Mouse (Mus musculus): Measurements from ENCODE around the gene Ifit3b. TPM values are rescaled to one million over a fixed set of nuclear protein-coding genes. Genes with fewer than 3 reads are reported as not detected.
"Not testable (repeated sequence)": the region's sequence is repeated elsewhere in the genome, so short reads cannot be mapped to it uniquely, and the experiment has no call there.

Gene Ifit3b
- polyA plus RNA-seq, 1 experiment from 2014 or later = not detected

DNA sequence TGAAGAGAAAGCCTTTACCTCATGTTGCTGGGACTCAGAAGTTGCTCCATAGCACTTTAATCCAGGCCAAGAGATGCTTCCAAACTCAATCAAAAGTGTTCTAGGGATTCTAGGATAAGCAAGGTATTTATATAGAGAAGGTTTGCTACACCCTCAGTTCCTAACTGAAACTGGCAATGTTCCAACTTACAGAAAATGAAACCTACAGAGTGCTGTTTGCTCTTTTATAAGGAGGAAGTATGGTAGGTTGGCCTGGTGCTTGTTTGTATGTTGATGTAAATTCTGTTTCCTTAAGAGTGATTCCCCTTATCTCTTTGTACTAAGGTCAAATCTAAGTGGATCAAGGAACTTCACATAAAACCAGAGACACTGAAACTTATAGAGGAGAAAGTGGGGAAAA, 8.5 kb upstream of the Ifit3b start:
- H3K4me2 ChIP-seq (ENCODE audit: low read depth, low read length); H3K4me1 ChIP-seq (replicated peaks; ENCODE audit: control insufficient read depth, insufficient read depth, low read length); ATAC-seq (ENCODE audit: low read depth); H3K27me3 ChIP-seq (ENCODE audit: control insufficient read depth, insufficient read depth, low read depth, low read length); H3K4me3 ChIP-seq (ENCODE audit: low read length); H3K36me3 ChIP-seq (ENCODE audit: control insufficient read depth, insufficient read depth, low read length); H3K27ac ChIP-seq (ENCODE audit: low read length); H3K9ac ChIP-seq (ENCODE audit: low read length); H3K9me3 ChIP-seq (ENCODE audit: control insufficient read depth, low read length): not testable (repeated sequence)

DNA sequence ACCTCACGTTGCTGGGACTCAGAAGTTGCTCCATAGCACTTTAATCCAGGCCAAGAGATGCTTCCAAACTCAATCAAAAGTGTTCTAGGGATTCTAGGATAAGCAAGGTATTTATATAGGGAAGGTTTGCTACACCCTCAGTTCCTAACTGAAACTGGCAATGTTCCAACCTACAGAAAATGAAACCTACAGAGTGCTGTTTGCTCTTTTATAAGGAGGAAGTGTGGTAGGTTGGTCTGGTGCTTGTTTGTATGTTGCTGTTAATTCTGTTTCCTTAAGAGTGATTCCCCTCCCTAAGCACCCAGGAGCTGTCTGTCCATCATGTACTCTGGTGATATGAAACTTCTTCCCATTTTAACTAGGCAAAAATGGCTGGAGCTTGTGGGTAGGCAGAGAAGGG, 5.9 kb upstream of the Ifit3b start, which contains the start of gene Ifit1bl1:
Ifit1bl1 (minus strand) TSS at position 69 of the 400 bp plus-strand sequence.
- H3K4me2 ChIP-seq (ENCODE audit: low read depth, low read length); H3K4me3 ChIP-seq (ENCODE audit: low read length); H3K27ac ChIP-seq (ENCODE audit: low read length); H3K4me1 ChIP-seq (replicated peaks; ENCODE audit: control insufficient read depth, insufficient read depth, low read length); H3K27me3 ChIP-seq (ENCODE audit: control insufficient read depth, insufficient read depth, low read depth, low read length); H3K9ac ChIP-seq (ENCODE audit: low read length); H3K9me3 ChIP-seq (ENCODE audit: control insufficient read depth, low read length); H3K36me3 ChIP-seq (ENCODE audit: control insufficient read depth, insufficient read depth, low read length): not testable (repeated sequence)
- 30% methylated on average over 1 of the region's 1 CpGs for WGBS
- ATAC-seq (ENCODE audit: low read depth) = peak; percentile 23; the same call in 1 of the 2 replicates

DNA sequence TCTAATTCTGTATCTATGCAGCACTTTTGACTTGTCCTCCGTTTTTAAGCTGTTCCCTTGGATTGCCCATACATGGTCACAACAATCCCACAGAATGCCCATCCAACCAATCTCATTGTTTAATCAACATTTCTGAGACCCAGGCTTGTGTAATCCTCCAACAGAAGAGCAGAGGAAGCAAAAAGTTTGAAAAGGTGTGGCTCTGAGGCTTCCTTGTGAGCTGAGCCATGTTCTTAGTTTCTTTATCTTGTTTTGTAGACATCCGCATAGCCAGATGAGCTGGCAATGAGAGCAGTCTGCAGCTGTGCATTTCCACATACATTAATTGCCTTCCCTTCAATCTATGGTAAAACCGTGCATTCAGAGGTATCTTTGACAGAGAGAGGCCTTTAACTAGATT, 2.3 kb upstream of the Ifit3b start:
- ATAC-seq (ENCODE audit: low read depth) = no peak

DNA sequence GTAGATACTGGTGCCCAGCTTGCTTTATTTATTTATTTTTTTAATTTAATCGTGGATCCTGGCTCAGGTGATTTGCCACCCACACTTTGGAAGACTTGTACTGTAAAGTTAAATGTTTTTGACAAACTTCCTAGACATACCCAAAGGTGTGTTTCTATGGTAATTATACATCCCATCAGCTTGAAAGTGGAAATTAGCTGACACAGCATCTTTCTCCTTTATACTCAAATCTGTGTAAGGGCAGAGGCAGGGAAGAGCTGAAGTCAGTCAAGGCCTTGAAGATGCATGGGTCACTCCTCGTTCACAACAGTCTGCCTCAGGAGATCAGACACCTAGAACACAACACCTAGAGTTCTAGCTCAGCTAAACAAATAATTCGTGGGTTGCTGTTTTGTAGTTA, 2.3 kb downstream of the Ifit3b start:
- H3K4me3 ChIP-seq (ENCODE audit: low read length); ATAC-seq (ENCODE audit: low read depth); H3K27ac ChIP-seq (ENCODE audit: low read length); H3K27me3 ChIP-seq (ENCODE audit: control insufficient read depth, insufficient read depth, low read depth, low read length); H3K4me2 ChIP-seq (ENCODE audit: low read depth, low read length); H3K4me1 ChIP-seq (replicated peaks; ENCODE audit: control insufficient read depth, insufficient read depth, low read length); H3K9ac ChIP-seq (ENCODE audit: low read length); H3K9me3 ChIP-seq (ENCODE audit: control insufficient read depth, low read length); H3K36me3 ChIP-seq (ENCODE audit: control insufficient read depth, insufficient read depth, low read length): not testable (repeated sequence)
- WGBS = 63% methylated on average over 3 of the region's 3 CpGs

More for the DNA sequence above, 2.3 kb upstream of the Ifit3b start:
- WGBS = 82% methylated on average over 3 of the region's 3 CpGs
- no peaks in the 10 kb centered on the region for H3K4me1 ChIP-seq (replicated peaks; ENCODE audit: control insufficient read depth, insufficient read depth, low read length)
- no peak overlapping the region for H3K4me3 ChIP-seq (ENCODE audit: low read length)
- H3K27ac ChIP-seq (ENCODE audit: low read length) = no peak overlapping the region
- no peak overlapping the region for H3K4me2 ChIP-seq (ENCODE audit: low read depth, low read length)
- no peaks in the 10 kb centered on the region for H3K36me3 ChIP-seq (ENCODE audit: control insufficient read depth, insufficient read depth, low read length)
- no peak overlapping the region for H3K9ac ChIP-seq (ENCODE audit: low read length)
- H3K27me3 ChIP-seq (ENCODE audit: control insufficient read depth, insufficient read depth, low read depth, low read length) = no peaks in the 10 kb centered on the region
- H3K9me3 ChIP-seq (ENCODE audit: control insufficient read depth, low read length) = no peaks in the 10 kb centered on the region

DNA sequence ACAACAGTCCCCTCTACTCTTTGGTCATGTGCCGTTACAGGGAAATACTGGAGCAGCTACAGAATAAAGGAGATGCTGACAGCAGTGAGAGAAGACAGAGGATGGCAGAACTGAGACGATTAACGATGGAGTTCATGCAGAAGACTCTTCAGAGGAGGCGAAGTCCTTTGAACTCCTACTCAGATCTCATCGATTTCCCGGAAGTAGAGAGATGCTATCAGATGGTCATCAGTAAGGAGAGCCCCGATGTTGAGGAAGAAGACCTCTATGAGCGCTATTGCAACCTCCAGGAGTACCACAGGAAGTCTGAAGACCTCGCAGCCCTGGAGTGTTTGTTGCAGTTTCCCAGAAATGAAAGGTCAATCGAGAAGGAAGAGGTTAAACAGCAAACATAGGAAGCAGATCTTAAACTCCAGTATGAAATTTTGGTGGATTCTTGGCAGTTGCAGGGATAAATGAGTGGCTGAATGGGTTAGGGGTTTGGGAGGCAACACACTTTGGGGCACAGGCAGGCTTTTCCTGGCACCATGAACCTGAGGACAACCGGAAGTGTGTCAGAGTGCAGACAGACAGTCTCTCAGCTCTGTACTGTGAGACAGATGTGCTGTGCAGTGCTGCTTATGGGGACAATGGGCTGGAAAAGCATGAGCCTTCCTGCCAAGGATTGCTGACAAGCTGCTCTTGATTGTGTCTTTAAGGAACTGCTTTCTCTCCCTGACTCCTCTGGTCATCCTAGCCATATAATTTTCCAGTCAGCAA, 4.7 kb downstream of the Ifit3b start:
- not testable (repeated sequence) for ATAC-seq (ENCODE audit: low read depth); H3K27me3 ChIP-seq (ENCODE audit: control insufficient read depth, insufficient read depth, low read depth, low read length); H3K27ac ChIP-seq (ENCODE audit: low read length); H3K9me3 ChIP-seq (ENCODE audit: control insufficient read depth, low read length); H3K4me3 ChIP-seq (ENCODE audit: low read length); H3K4me2 ChIP-seq (ENCODE audit: low read depth, low read length); H3K4me1 ChIP-seq (replicated peaks; ENCODE audit: control insufficient read depth, insufficient read depth, low read length); H3K36me3 ChIP-seq (ENCODE audit: control insufficient read depth, insufficient read depth, low read length); H3K9ac ChIP-seq (ENCODE audit: low read length)
- 71% methylated on average over 5 of the region's 11 CpGs for WGBS

DNA sequence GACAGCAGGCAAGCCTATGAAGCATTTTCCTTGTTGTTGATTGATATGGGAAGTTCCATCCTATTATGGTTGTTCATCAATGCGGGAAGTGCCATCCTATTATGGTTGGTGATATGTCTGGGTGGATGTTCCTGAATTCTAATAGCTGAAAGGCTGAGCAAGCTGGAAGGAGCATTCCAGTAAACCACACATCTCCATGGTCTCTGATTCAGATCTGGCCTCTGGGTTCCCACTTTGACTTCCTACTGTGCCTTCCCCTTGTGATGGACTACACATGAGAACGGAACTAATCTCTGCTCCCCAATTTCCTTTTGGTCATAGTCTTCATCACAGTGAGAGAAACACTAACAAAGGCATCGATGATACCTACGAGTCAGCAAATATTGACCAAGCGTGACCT, 13.1 kb downstream of the Ifit3b start:
- no peaks in the 10 kb centered on the region for H3K27me3 ChIP-seq (ENCODE audit: control insufficient read depth, insufficient read depth, low read depth, low read length)
- 75% methylated on average over 5 of the region's 5 CpGs for WGBS
- H3K4me3 ChIP-seq (ENCODE audit: low read length) = no peak overlapping the region
- H3K9me3 ChIP-seq (ENCODE audit: control insufficient read depth, low read length) = no peaks in the 10 kb centered on the region
- no peaks in the 10 kb centered on the region for H3K36me3 ChIP-seq (ENCODE audit: control insufficient read depth, insufficient read depth, low read length)
- H3K27ac ChIP-seq (ENCODE audit: low read length) = no peak overlapping the region
- H3K4me2 ChIP-seq (ENCODE audit: low read depth, low read length) = no peak overlapping the region
- no peak overlapping the region for H3K9ac ChIP-seq (ENCODE audit: low read length)
- no peaks in the 10 kb centered on the region for H3K4me1 ChIP-seq (replicated peaks; ENCODE audit: control insufficient read depth, insufficient read depth, low read length)
- ATAC-seq (ENCODE audit: low read depth) = no peak

DNA sequence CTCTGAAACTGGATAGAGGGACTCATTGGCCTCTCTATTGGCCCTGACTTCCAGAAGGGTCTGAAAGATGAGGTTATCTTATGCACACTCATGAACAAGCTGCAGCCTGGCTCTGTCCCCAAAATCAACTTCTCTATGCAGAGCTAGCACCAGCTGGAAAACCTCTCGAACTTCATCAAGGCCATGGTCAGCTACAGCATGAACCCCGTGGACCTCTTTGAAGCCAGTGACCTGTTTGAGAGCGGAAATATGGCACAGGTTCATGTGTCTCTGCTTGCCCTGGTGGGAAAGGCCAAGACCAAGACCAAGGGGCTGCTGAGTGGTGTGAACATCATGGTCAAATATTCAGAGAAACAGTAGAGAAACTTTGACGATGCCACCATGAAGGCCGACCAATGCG, 16.0 kb downstream of the Ifit3b start:
- Histone ChIP-seq H3K9me3 (ENCODE audit: control insufficient read depth, low read length) (no peaks in the 10 kb centered on the region), H3K4me2 (ENCODE audit: low read depth, low read length) (no peak overlapping the region), H3K36me3 (ENCODE audit: control insufficient read depth, insufficient read depth, low read length) (no peaks in the 10 kb centered on the region), H3K4me3 (ENCODE audit: low read length) (no peak overlapping the region), H3K9ac (ENCODE audit: low read length) (no peak overlapping the region), H3K4me1 (replicated peaks; ENCODE audit: control insufficient read depth, insufficient read depth, low read length) (no peaks in the 10 kb centered on the region), H3K27ac (ENCODE audit: low read length) (no peak overlapping the region), H3K27me3 (ENCODE audit: control insufficient read depth, insufficient read depth, low read depth, low read length) (no peaks in the 10 kb centered on the region)
- ATAC-seq (ENCODE audit: low read depth) = no peak
- WGBS = 86% methylated on average over 6 of the region's 6 CpGs

DNA sequence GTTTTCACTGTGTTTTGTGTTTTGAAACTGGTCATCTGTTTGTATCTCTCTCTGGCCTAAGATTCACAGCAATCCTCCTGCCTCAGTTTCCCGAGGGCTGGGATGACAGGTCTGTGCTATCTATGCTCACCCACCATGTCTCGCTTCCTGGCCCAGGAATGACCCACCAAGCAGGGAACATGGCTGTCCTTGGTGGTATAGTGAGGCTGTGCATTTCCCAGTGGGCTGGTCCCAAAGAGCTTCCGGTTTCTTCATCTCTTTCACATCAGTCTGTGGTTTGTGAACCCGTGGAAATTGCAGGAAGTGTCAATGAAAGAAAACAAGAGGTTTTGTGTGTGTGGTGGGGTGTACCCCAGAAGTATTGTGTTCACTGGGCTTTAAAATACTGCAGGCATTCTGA, 16.9 kb downstream of the Ifit3b start:
- Histone ChIP-seq H3K9ac (ENCODE audit: low read length) (no peak overlapping the region), H3K27ac (ENCODE audit: low read length) (no peak overlapping the region)
- 80% methylated on average over 4 of the region's 4 CpGs for WGBS

DNA sequence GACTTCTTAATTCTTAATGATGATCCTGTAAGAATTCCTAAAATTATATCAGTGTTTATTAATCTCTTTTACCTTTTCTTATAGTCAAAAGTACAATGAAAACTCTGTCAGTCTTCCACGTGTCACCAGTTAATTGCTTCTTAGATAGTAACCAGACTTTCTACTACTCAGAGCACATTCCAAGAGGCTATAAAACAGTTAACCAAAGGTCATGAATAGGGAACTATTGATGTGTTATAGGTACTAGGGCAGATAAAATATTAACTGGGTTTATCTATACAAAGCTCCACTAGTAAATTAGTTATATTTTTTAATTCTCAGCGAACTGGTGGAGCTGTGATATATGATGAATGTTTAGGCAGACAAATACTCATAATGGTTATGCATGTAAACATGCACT, 19.7 kb downstream of the Ifit3b start:
- H3K4me2 ChIP-seq (ENCODE audit: low read depth, low read length) = no peak overlapping the region
- H3K27me3 ChIP-seq (ENCODE audit: control insufficient read depth, insufficient read depth, low read depth, low read length) = no peaks in the 10 kb centered on the region
- no peaks in the 10 kb centered on the region for H3K9me3 ChIP-seq (ENCODE audit: control insufficient read depth, low read length)
- H3K4me1 ChIP-seq (replicated peaks; ENCODE audit: control insufficient read depth, insufficient read depth, low read length) = no peaks in the 10 kb centered on the region
- H3K27ac ChIP-seq (ENCODE audit: low read length) = no peak overlapping the region
- 76% methylated on average over 2 of the region's 2 CpGs for WGBS
- no peak overlapping the region for H3K4me3 ChIP-seq (ENCODE audit: low read length)
- H3K36me3 ChIP-seq (ENCODE audit: control insufficient read depth, insufficient read depth, low read length) = no peaks in the 10 kb centered on the region
- no peak for ATAC-seq (ENCODE audit: low read depth)
- H3K9ac ChIP-seq (ENCODE audit: low read length) = no peak overlapping the region

More for the DNA sequence above, 16.9 kb downstream of the Ifit3b start:
- ATAC-seq (ENCODE audit: low read depth) = no peak
- Histone ChIP-seq H3K36me3 (ENCODE audit: control insufficient read depth, insufficient read depth, low read length) (no peaks in the 10 kb centered on the region), H3K27me3 (ENCODE audit: control insufficient read depth, insufficient read depth, low read depth, low read length) (no peaks in the 10 kb centered on the region), H3K4me1 (replicated peaks; ENCODE audit: control insufficient read depth, insufficient read depth, low read length) (no peaks in the 10 kb centered on the region), H3K9me3 (ENCODE audit: control insufficient read depth, low read length) (no peaks in the 10 kb centered on the region), H3K4me3 (ENCODE audit: low read length) (no peak overlapping the region), H3K4me2 (ENCODE audit: low read depth, low read length) (no peak overlapping the region)

DNA sequence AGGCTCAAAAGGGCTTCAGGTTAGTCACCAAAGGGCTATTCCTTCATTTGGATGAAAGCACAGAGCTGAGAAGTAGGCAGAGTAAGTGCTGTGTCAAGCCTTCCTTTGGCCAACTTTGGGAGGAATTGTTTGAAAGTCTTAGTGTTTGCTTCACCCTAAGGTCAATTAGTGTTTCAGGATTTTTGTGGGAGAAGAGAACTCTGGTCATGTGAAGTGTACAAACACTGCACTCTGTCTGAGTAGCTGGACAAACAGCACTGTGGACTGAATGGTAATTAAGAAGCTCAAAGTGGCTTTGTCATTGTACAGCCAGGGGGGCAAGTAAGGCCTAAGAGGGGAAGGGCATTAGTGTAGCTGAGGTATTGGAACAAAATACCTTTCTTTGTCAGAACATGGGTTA, 23.7 kb downstream of the Ifit3b start:
- no peak overlapping the region for H3K27ac ChIP-seq (ENCODE audit: low read length)
- peak; percentile 88 for ATAC-seq (ENCODE audit: low read depth)
- no peaks in the 10 kb centered on the region for H3K9me3 ChIP-seq (ENCODE audit: control insufficient read depth, low read length)
- no peaks in the 10 kb centered on the region; the same call in 1 of the 2 replicates for H3K4me1 ChIP-seq (replicated peaks; ENCODE audit: control insufficient read depth, insufficient read depth, low read length)
- no peaks in the 10 kb centered on the region for H3K36me3 ChIP-seq (ENCODE audit: control insufficient read depth, insufficient read depth, low read length)
- no peaks in the 10 kb centered on the region for H3K27me3 ChIP-seq (ENCODE audit: control insufficient read depth, insufficient read depth, low read depth, low read length)
- no peak overlapping the region for H3K4me3 ChIP-seq (ENCODE audit: low read length)
- no peak overlapping the region for H3K9ac ChIP-seq (ENCODE audit: low read length)
- no peak overlapping the region for H3K4me2 ChIP-seq (ENCODE audit: low read depth, low read length)

Data from lung, embryonic 16.5 days (tissue).